Mouse (Mus musculus): ENCODE measurements around the gene Gm21969. TPM values are rescaled to one million over a fixed set of nuclear protein-coding genes. Genes with fewer than 3 reads are reported as not detected.

Gene Gm21969
- polyA plus RNA-seq, 1 experiment from 2014 or later: not detected

DNA sequence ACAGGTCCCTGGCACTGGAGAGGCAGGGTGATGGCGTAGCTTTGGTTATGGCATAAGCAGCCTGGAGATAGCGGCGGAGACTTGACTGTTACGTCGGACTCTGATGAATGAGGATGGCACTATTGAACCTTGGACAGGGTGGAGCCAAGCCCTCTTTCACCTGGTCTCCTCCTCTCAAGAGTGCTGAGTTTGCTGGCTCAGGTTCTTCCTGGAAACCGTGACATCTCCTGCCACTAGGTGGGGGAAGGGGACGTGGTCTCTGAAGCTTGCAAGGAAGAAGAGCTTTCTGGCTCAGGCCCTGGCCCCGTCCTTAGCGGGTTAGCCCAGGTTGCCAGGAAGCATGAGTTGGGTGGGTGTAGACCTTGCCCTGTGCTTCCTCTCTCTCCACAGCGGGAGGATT, 27.2 kb downstream of the Gm21969 start:
- no peak for DNase-seq (ENCODE audit: low spot score)
- H3K27ac ChIP-seq: no peak overlapping the region
- peaks cover 12% of the 10 kb centered on the region for H3K4me1 ChIP-seq
- H3K36me3 ChIP-seq: no peaks in the 10 kb centered on the region
- no peak overlapping the region for H3K4me3 ChIP-seq
- H3K9me3 ChIP-seq: no peaks in the 10 kb centered on the region
- H3K27me3 ChIP-seq (ENCODE audit: insufficient read depth, poor library complexity, severe bottlenecking): peaks cover 59% of the 10 kb centered on the region
- 61% methylated on average over 10 of the region's 10 CpGs for WGBS

DNA sequence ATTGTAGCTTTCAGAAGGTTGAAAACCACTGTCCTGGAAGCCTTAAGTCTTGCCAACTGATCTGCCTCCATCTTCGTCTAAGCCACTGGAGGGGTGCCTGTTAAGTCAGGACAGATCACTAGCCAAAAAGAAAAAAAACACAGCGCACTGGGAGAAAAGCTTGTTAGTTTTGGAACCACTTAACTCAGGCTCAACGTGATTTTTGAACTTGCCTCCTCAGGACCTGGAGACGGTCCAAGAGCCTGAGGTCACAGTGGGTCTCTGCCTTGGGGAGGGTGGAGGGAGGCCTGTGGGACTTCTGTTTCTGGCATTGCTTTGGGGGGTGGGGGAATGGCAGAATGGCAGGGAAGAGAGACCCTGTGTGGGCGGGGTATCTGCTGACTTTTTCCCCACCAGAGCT, 28.2 kb downstream of the Gm21969 start:
- Histone ChIP-seq H3K4me3 (no peak overlapping the region), H3K27ac (no peak overlapping the region), H3K27me3 (ENCODE audit: insufficient read depth, poor library complexity, severe bottlenecking) (peaks cover 60% of the 10 kb centered on the region), H3K4me1 (peaks cover 12% of the 10 kb centered on the region), H3K36me3 (0 out of 2 replicates have a peak, but pooled peaks cover 3% of the 10 kb centered on the region), H3K9me3 (no peaks in the 10 kb centered on the region)
- 71% methylated on average over 5 of the region's 5 CpGs for WGBS
- no peak for DNase-seq (ENCODE audit: low spot score)

DNA sequence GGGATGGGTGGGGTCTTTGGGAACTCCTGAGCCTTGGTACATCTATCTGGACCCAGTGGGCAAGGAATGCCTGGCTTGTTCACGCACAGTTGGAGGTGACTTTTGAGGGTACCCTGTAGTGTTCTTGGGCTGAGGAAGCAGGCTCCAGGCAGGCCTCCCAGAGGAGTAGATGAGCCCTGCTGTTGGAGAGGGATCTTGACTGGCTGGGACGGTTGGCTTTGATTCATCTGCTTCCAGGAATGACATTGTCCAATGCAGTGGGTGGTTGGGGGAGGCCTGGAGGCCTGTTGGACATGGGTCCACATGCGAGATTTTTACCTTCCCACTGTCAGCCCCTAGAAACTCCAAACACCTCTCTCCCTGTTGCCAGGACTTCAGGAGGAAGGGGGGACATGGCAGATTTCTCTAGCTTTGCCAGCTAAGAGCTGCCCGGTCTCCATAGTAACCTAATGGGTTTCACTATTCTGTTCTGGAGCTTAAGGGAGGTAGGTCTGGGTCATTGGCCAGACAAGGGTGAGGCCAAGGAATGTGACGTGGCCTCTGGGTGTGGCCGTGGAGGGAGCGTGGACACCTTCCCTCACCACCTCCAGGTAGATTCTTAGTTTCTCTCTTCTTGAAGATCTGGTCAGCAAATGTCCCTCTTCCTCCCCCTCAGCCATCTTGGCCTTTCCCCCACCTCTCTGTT, 28.7 kb downstream of the Gm21969 start:
- Histone ChIP-seq H3K4me1 (peaks cover 12% of the 10 kb centered on the region), H3K27me3 (ENCODE audit: insufficient read depth, poor library complexity, severe bottlenecking) (peaks cover 61% of the 10 kb centered on the region), H3K4me3 (no peak overlapping the region), H3K36me3 (0 out of 2 replicates have a peak, but pooled peaks cover 3% of the 10 kb centered on the region), H3K27ac (no peak overlapping the region), H3K9me3 (no peaks in the 10 kb centered on the region)
- WGBS: 85% methylated on average over 7 of the region's 7 CpGs
- DNase-seq (ENCODE audit: low spot score): no peak

DNA sequence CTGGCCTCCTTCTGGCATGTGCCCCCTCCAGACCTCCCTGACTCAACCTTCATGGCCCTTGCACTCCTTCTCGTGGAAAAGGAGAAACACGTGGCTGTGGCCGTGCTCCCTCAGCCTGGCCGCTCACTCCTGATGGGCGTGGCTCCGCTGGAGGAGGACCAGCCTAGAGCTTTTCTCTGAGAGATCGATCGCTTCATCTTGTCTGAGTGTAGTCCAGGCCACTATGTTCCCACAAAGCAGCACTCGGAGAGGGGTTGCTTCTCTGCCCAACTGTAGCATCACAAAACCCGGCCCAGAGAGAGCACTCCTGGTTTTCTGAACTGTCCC, 29.2 kb downstream of the Gm21969 start:
- peaks cover 3% of the 10 kb centered on the region; the same call in 1 of the 2 replicates for H3K36me3 ChIP-seq
- H3K27me3 ChIP-seq (ENCODE audit: insufficient read depth, poor library complexity, severe bottlenecking): peaks cover 66% of the 10 kb centered on the region
- H3K27ac ChIP-seq: no peak overlapping the region
- no peaks in the 10 kb centered on the region for H3K9me3 ChIP-seq
- H3K4me1 ChIP-seq: peaks cover 12% of the 10 kb centered on the region
- 83% methylated on average over 10 of the region's 10 CpGs for WGBS
- no peak overlapping the region for H3K4me3 ChIP-seq
- no peak for DNase-seq (ENCODE audit: low spot score)

DNA sequence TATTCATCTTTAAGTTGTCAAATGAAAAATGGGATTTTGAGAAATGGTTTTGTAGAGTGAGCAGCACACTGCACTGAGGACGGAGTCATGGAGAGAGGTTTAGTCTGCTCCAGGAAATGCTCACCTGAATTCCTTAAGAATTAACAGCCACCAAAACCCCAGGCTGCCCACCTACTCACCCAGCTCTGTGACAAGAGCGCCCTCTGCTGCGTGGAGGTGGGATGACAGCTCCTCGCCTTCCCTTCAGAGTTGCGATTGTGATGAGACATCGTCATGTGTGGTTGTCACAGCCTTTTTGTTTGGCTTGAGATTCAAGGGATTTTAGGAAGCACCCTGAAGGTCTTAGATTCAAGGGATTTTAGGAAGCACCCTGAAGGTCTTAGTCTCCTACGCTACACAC, 33.4 kb downstream of the Gm21969 start:
- peaks cover 92% of the 10 kb centered on the region for H3K27me3 ChIP-seq (ENCODE audit: insufficient read depth, poor library complexity, severe bottlenecking)
- peaks cover 3% of the 10 kb centered on the region; the same call in 1 of the 2 replicates for H3K4me1 ChIP-seq
- H3K4me3 ChIP-seq: no peak overlapping the region
- H3K9me3 ChIP-seq: no peaks in the 10 kb centered on the region
- no peak for DNase-seq (ENCODE audit: low spot score)
- H3K36me3 ChIP-seq: peaks cover 5% of the 10 kb centered on the region; the same call in 1 of the 2 replicates
- WGBS: 25% methylated on average over 7 of the region's 7 CpGs
- H3K27ac ChIP-seq: no peak overlapping the region

DNA sequence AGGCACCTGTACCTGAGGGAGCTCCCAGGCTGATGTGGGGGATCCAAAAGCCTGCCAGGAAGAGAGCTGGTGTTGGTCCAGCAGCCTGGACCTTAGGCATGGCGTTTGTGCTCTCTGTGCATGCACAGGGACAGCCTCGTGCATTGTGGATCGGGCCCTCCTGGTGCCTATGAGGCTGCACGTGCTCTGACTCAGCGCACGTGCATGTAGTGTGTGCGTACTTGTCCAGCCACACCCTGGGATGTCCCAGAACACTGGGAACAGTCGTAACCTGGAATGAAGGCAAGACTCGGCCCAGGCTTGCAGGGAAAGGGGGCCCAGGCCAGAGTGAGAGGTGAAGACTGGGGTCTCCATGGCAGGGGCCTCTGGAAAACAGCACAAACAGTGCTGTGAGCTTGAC, 34.9 kb downstream of the Gm21969 start:
- H3K36me3 ChIP-seq: peaks cover 5% of the 10 kb centered on the region; the same call in 1 of the 2 replicates
- H3K4me3 ChIP-seq: no peak overlapping the region
- peaks cover 12% of the 10 kb centered on the region for H3K4me1 ChIP-seq
- peaks cover 92% of the 10 kb centered on the region for H3K27me3 ChIP-seq (ENCODE audit: insufficient read depth, poor library complexity, severe bottlenecking)
- no peak overlapping the region for H3K27ac ChIP-seq
- WGBS: 90% methylated on average over 9 of the region's 9 CpGs
- DNase-seq (ENCODE audit: low spot score): no peak
- H3K9me3 ChIP-seq: no peaks in the 10 kb centered on the region

DNA sequence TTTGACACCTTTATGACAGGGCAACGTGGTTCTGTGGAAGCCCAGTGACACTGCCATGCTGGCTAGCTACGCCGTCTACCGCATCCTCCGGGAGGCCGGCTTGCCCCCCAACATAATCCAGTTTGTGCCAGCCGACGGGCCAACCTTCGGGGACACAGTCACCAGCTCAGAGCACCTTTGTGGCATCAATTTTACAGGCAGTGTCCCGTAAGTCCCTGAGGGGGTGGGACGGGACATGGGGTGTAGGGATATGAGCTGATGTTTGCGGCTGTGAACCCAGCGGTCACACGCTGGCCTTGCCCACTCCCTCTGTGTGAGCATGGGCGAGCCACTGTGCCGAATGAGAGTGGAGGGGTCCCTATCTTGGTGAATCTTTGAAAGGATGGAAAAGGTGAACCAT, 35.4 kb downstream of the Gm21969 start:
- Histone ChIP-seq H3K36me3 (peaks cover 5% of the 10 kb centered on the region; the same call in 1 of the 2 replicates), H3K4me1 (peaks cover 12% of the 10 kb centered on the region), H3K9me3 (no peaks in the 10 kb centered on the region), H3K27me3 (ENCODE audit: insufficient read depth, poor library complexity, severe bottlenecking) (peaks cover 93% of the 10 kb centered on the region), H3K27ac (no peak overlapping the region), H3K4me3 (no peak overlapping the region)
- no peak for DNase-seq (ENCODE audit: low spot score)
- 91% methylated on average over 16 of the region's 16 CpGs for WGBS

DNA sequence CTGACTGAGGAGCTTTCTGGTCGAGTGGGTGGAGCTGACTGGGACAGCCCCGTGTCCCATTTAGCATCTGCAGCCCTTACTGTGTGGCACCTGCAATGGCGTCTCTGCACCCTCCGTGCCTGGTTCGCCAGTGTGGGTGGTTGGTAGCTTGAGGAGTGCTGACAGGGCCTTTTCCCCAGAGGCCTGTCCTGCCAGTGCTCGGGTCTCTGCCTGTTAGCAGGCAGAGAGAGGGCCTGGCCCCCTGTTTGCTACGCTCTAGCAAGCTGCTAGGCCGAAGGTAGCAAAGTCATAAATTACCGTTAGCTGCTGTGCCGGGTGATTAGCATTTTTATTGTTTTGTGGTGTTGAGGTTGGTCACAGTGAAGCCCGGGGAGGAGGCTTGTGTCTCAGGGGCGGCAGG, 36.8 kb downstream of the Gm21969 start:
- peaks cover 8% of the 10 kb centered on the region; the same call in 1 of the 2 replicates for H3K36me3 ChIP-seq
- H3K27me3 ChIP-seq (ENCODE audit: insufficient read depth, poor library complexity, severe bottlenecking): peaks cover 87% of the 10 kb centered on the region
- WGBS: 54% methylated on average over 12 of the region's 12 CpGs
- no peaks in the 10 kb centered on the region for H3K9me3 ChIP-seq
- no peak for DNase-seq (ENCODE audit: low spot score)
- H3K4me3 ChIP-seq: no peak overlapping the region
- H3K4me1 ChIP-seq: peaks cover 12% of the 10 kb centered on the region
- H3K27ac ChIP-seq: no peak overlapping the region

DNA sequence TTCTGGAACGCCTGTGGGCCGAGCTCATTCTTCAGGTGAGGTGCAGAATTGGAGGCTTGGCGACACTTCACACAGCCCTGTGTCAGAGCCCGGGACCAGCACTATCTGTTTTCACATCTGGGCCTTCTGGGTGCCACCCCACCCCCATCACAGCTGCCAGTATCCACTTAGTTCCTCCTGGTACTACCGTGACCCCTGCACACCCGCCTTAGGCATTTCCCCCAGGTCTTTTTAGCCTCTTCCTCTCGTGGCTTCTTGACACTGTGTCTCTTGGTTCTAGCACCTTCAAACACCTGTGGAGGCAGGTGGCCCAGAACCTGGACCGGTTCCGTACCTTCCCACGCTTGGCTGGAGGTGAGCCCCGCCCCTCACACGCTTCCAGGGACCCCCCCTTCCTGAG, 37.3 kb downstream of the Gm21969 start:
- Histone ChIP-seq H3K27me3 (ENCODE audit: insufficient read depth, poor library complexity, severe bottlenecking) (peaks cover 86% of the 10 kb centered on the region), H3K36me3 (peaks cover 12% of the 10 kb centered on the region; the same call in 1 of the 2 replicates), H3K4me1 (peaks cover 12% of the 10 kb centered on the region), H3K4me3 (no peak overlapping the region), H3K27ac (no peak overlapping the region), H3K9me3 (no peaks in the 10 kb centered on the region)
- no peak for DNase-seq (ENCODE audit: low spot score)
- WGBS: 69% methylated on average over 12 of the region's 12 CpGs

DNA sequence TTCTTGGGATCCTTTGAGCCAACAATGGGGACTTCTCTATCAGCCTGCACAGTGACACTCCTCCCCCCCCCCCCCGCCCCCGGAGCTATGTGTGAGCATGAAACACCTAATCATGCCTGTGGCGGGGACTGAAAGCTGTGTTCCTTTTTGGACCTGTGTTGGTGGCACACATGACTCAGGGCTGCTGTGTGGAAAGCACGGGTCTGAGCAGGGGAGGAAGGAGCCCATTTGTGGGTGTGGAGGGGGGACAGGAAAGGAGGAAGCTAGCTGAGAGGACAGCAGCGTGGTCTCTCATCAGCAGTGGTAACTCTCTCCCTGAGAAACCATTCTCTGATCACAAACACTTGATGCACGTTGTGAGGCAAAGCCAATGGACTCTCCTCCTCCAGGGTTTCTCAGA, 37.8 kb downstream of the Gm21969 start:
- Histone ChIP-seq H3K4me3 (no peak overlapping the region), H3K4me1 (peaks cover 12% of the 10 kb centered on the region), H3K27me3 (ENCODE audit: insufficient read depth, poor library complexity, severe bottlenecking) (peaks cover 83% of the 10 kb centered on the region), H3K27ac (no peak overlapping the region), H3K9me3 (no peaks in the 10 kb centered on the region), H3K36me3 (peaks cover 10% of the 10 kb centered on the region; the same call in 1 of the 2 replicates)
- no peak for DNase-seq (ENCODE audit: low spot score)
- 39% methylated on average over 5 of the region's 6 CpGs for WGBS

DNA sequence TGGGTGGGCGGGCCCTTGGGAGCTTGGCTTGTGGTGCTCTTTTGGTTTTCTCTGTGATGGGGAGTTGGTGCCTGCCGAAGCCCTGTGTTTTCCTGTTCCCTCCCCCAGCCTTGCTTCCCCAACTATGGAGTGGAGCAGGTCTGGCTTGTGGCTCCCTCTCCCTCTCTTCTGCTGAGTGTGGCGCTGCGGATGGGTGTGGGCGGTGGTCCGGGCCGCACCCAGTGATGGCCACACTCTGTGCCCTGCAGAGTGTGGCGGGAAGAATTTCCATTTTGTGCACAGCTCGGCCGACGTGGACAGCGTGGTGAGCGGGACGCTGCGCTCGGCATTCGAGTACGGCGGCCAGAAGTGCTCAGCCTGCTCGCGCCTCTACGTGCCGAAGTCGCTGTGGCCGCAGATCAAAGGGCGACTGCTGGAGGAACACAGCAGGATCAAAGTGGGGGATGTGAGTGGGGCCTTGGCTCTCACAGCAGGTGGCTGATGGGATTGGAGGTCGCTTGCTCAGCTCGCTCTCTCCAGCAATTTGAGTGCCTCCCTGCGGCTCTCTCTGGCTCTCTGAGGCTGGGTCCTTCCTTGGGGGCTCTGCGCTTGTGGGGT, 38.9 kb downstream of the Gm21969 start:
- 2% methylated on average over 30 of the region's 30 CpGs for WGBS
- no peak for DNase-seq (ENCODE audit: low spot score)
- peaks cover 12% of the 10 kb centered on the region for H3K4me1 ChIP-seq
- peak overlapping the region; percentile 51 for H3K4me3 ChIP-seq
- H3K27me3 ChIP-seq (ENCODE audit: insufficient read depth, poor library complexity, severe bottlenecking): peaks cover 77% of the 10 kb centered on the region
- H3K27ac ChIP-seq: peak overlapping the region; percentile 49
- peaks cover 10% of the 10 kb centered on the region; the same call in 1 of the 2 replicates for H3K36me3 ChIP-seq
- H3K9me3 ChIP-seq: no peaks in the 10 kb centered on the region

DNA sequence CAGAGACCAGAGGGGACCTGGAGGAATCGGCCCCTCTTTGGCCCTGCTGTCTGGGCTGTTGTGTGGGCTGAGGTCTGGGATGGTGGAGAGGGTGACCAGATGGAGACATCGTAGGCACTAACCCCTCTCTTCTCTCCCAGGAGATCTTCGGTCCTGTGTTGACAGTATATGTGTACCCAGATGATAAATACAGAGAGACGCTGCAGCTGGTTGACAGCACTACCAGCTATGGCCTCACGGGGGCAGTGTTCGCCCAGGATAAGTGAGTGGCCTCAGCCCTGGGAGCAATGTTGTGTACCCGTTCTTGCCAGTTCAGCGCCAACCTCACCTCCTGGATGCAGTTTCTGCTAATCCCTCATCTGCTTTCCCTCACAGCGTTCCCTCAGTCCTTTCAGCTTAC, 41.0 kb downstream of the Gm21969 start:
- no peaks in the 10 kb centered on the region for H3K9me3 ChIP-seq
- no peak overlapping the region for H3K4me3 ChIP-seq
- H3K27me3 ChIP-seq (ENCODE audit: insufficient read depth, poor library complexity, severe bottlenecking): peaks cover 56% of the 10 kb centered on the region
- H3K36me3 ChIP-seq: peaks cover 12% of the 10 kb centered on the region; the same call in 1 of the 2 replicates
- 13% methylated on average over 9 of the region's 9 CpGs for WGBS
- peaks cover 21% of the 10 kb centered on the region for H3K4me1 ChIP-seq
- peak; percentile 88 for DNase-seq (ENCODE audit: low spot score)
- no peak overlapping the region for H3K27ac ChIP-seq

DNA sequence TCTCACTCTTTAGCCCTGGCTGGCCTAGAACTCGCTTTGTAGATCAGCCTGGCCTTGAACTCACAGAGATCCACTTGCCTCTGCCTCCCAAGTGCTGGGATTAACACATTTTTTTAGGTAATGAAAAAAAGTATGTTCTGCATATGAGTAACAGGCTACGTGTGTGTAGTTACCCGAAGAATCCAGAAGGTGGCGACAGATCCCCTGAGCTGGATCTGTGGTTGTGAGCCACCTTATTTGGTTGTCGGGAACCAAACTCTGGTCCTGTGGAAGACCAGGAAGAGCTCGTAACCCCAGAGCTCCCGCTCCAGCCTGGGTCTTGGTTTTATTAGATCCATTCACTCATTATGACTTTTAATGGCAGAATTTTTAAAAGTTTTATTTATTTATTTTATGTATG, 43.9 kb downstream of the Gm21969 start:
- Histone ChIP-seq H3K27ac (no peak overlapping the region), H3K36me3 (peaks cover 12% of the 10 kb centered on the region; the same call in 1 of the 2 replicates), H3K4me3 (no peak overlapping the region), H3K4me1 (peaks cover 16% of the 10 kb centered on the region), H3K9me3 (no peaks in the 10 kb centered on the region), H3K27me3 (ENCODE audit: insufficient read depth, poor library complexity, severe bottlenecking) (peaks cover 33% of the 10 kb centered on the region)
- whole genome bisulfite sequencing: 75% methylated on average over 7 of the region's 7 CpGs
- DNase-seq (ENCODE audit: low spot score): no peak

Measured in heart, embryonic 10.5 days (tissue).